9 mouse cellular contexts compared by ENCODE assay signal in genomic region chr16:95345882-95346281, GRCm38 (mm10).
DNase-seq lines count a peak whose midpoint lies in the region; ATAC-seq lines count a peak whose summit lies in the region.
"Had no signal": no experiment of that assay in that cellular context is flagged by ENCODE, and none has a peak within 500 bp of the region (broad histone marks: within the 10 kb centered on the region; RNA-seq: fewer than 3 reads in every experiment).

No protein-coding gene starts in this region.

- peaks cover 20% of the 10 kb centered on the region for H3K4me1 ChIP-seq in liver, embryonic 12.5 days
- H3K4me1 ChIP-seq in hindbrain, embryonic 16.5 days (ENCODE audit: control insufficient read depth, insufficient read depth, low read depth, low read length) = peaks cover 2% of the 10 kb centered on the region

- no peaks in the 10 kb centered on the region for H3K36me3 ChIP-seq in liver, embryonic 12.5 days
- H3K36me3 ChIP-seq in hindbrain, embryonic 16.5 days (ENCODE audit: control insufficient read depth, insufficient read depth, low read length) = no peaks in the 10 kb centered on the region
- H3K36me3 ChIP-seq: embryonic facial prominence, embryonic 15.5 days had no signal

- intact Hi-C loops in left cerebral cortex, postnatal 25 days (cut with DNase I) = loop anchor here (1.0 to 10.0 kb wide), 3 partner anchors 149 to 621 kb away; no protein-coding TSS in a partner anchor

- ATAC-seq in liver, embryonic 12.5 days = no peak
- ATAC-seq in hindbrain, embryonic 16.5 days = no peak

- 1% methylated on average over 7 of the region's 7 CpGs for WGBS in liver, embryonic 12.5 days (ENCODE audit: insufficient replicate concordance)
- WGBS in hindbrain, embryonic 16.5 days = 1% methylated on average over 7 of the region's 7 CpGs

- peak; percentile 72 for DNase-seq in liver
- DNase-seq in brain, adult 2 months (ENCODE audit: low read depth, low spot score) = peak; percentile 87
- peak; percentile 30 to 70 for DNase-seq in frontal cortex, postnatal 10 days (ENCODE audit: low spot score in 2 of 2)
- DNase-seq in left cerebral cortex, postnatal 25 days (ENCODE audit: low spot score in 2 of 2) = peak; percentile 69 to 81
- peak; percentile 87 for DNase-seq in naive thymus-derived CD4-positive, alpha-beta T cell, adult 2 months (ENCODE audit: low read depth)
- peak; percentile 54 for DNase-seq in telencephalon, adult 2 months (ENCODE audit: low read depth, low spot score)

- H3K9ac ChIP-seq in liver, embryonic 12.5 days = no peak overlapping the region
- H3K9ac ChIP-seq in hindbrain, embryonic 16.5 days (ENCODE audit: low read depth, low read length) = no peak overlapping the region
- H3K9ac ChIP-seq: embryonic facial prominence, embryonic 15.5 days had no signal

- H3K4me3 ChIP-seq in liver, embryonic 12.5 days = no peak overlapping the region
- H3K4me3 ChIP-seq in hindbrain, embryonic 16.5 days (ENCODE audit: low read length) = no peak overlapping the region
- H3K4me3 ChIP-seq: embryonic facial prominence, embryonic 15.5 days had no signal

- H3K27me3 ChIP-seq in liver, embryonic 12.5 days (replicated peaks) = no peaks in the 10 kb centered on the region; the same call in 1 of the 2 replicates
- H3K27me3 ChIP-seq in hindbrain, embryonic 16.5 days (replicated peaks; ENCODE audit: control insufficient read depth, insufficient read depth, low read length) = no peaks in the 10 kb centered on the region
- H3K27me3 ChIP-seq: embryonic facial prominence, embryonic 15.5 days had no signal

- no peak overlapping the region for H3K27ac ChIP-seq in liver, embryonic 12.5 days
- no peak overlapping the region for H3K27ac ChIP-seq in hindbrain, embryonic 16.5 days (ENCODE audit: low read depth, low read length)
- H3K27ac ChIP-seq: embryonic facial prominence, embryonic 15.5 days had no signal

- no peak overlapping the region for H3K4me2 ChIP-seq in liver, embryonic 12.5 days
- H3K4me2 ChIP-seq in hindbrain, embryonic 16.5 days (ENCODE audit: low read length) = 0 out of 2 replicates have a peak overlapping the region, but pooled peaks have one; percentile 24
- H3K4me2 ChIP-seq: embryonic facial prominence, embryonic 15.5 days had no signal

- H3K9me3 ChIP-seq in liver, embryonic 12.5 days (replicated peaks) = no peaks in the 10 kb centered on the region
- H3K9me3 ChIP-seq in hindbrain, embryonic 16.5 days (ENCODE audit: control insufficient read depth, low read length) = no peaks in the 10 kb centered on the region
- H3K9me3 ChIP-seq: embryonic facial prominence, embryonic 15.5 days had no signal
